Mouse (Mus musculus) midbrain, embryonic 15.5 days (tissue): ENCODE measurements around the gene Eef1akmt4. TPM values are rescaled to one million over a fixed set of nuclear protein-coding genes. Genes with fewer than 3 reads are reported as not detected.
A peak's percentile ranks its signal among the peaks of the same experiment; 100 is the strongest.

Source experiments
- ATAC-seq: fragments of 200-750 bp; cut with Nextera tagmentation; replicated peaks from 2 replicates; pipeline ENCODE4 v1.8.0; 2017; ENCODE audit warnings: moderate TSS enrichment
- H3K27ac ChIP-seq: fragments of 300-500 bp; sonication (generic); 2 replicates; pipeline ENCODE4 v1.5.1; 2015; ENCODE audit warnings: mild to moderate bottlenecking, inconsistent platforms
- H3K27me3 ChIP-seq: fragments of 300-500 bp; sonication (generic); replicated peaks from 2 replicates; pipeline ENCODE4 v1.6.1; 2015; ENCODE audit warnings: inconsistent platforms
- H3K36me3 ChIP-seq: fragments of 300-500 bp; sonication (generic); replicated peaks from 2 replicates; pipeline ENCODE4 v1.6.1; 2015; ENCODE audit warnings: inconsistent platforms
- H3K4me1 ChIP-seq: fragments of 300-500 bp; sonication (generic); 2 replicates; pipeline ENCODE4 v1.6.1; 2015; ENCODE audit warnings: inconsistent platforms
- H3K4me2 ChIP-seq: fragments of 300-500 bp; sonication (generic); 2 replicates; pipeline ENCODE4 v1.6.1; 2015; ENCODE audit warnings: inconsistent platforms, mild to moderate bottlenecking, moderate library complexity
- H3K4me3 ChIP-seq: fragments of 300-500 bp; sonication (generic); 2 replicates; pipeline ENCODE4 v1.5.1; 2015; ENCODE audit warnings: mild to moderate bottlenecking, inconsistent platforms
- H3K9ac ChIP-seq: fragments of 300-500 bp; sonication (generic); 2 replicates; pipeline ENCODE4 v1.6.1; 2015; ENCODE audit warnings: mild to moderate bottlenecking, inconsistent platforms
- H3K9me3 ChIP-seq: fragments of 300-500 bp; sonication (generic); 2 replicates; pipeline ENCODE4 v1.6.1; 2016; ENCODE audit warnings: inconsistent platforms
- WGBS: fragments of 180-500 bp; shearing (Covaris S2); methylation state at CpG from one replicate; pipeline ENCODE4 v1.1.7; 2015; ENCODE audit warnings: mixed read lengths; 5-methylcytosine and 5-hydroxymethylcytosine counted together
- polyA plus RNA-seq: library from polyadenylated mRNA; unstranded; fragments of >200 nt; fragmentation: Nextera tagmentation; extraction: Ambion mirVana; gene quantifications from 2 replicates; pipeline ENCODE4 v1.2.1, GENCODE M21; 2015

Eef1akmt4 gene
- 8.5 and 10.4 TPM in 2 replicates for polyA plus RNA-seq

GRCm38 (mm10) chr16:20611357-20612227, at the start of gene Eef1akmt4, which contains the start of the genes Gm49333 and Alg3:
TSS of gene Eef1akmt4 (plus strand) at chr16:20611593.
TSS of gene Gm49333 (plus strand) at chr16:20611610.
TSS of gene Alg3 (minus strand) at chr16:20611735.
- peak within 1 kb of the TSS; percentile 71 for H3K4me3 ChIP-seq
- H3K27ac ChIP-seq: peak within 1 kb of the TSS; percentile 85
- ATAC-seq: peak; percentile 95
- peaks cover 29% of the 10 kb centered on the region for H3K4me1 ChIP-seq
- no peaks in the 10 kb centered on the region for H3K27me3 ChIP-seq
- peak within 1 kb of the TSS; percentile 91 for H3K4me2 ChIP-seq
- H3K9ac ChIP-seq: peak within 1 kb of the TSS; percentile 88
- H3K36me3 ChIP-seq: peaks cover 9% of the 10 kb centered on the region; the same call in 1 of the 2 replicates
- WGBS: 2% methylated on average over 41 of the region's 41 CpGs
- no peaks in the 10 kb centered on the region for H3K9me3 ChIP-seq

- H3K4me2 ChIP-seq: no peak overlapping the region
These were observed 46.3 kb upstream of the Eef1akmt4 start for GRCm38 (mm10) chr16:20565075-20565474.

GRCm38 (mm10) chr16:20589366-20589938, 21.9 kb upstream of the Eef1akmt4 start, which contains the start of gene Vwa5b2:
TSS of gene Vwa5b2 (plus strand) at chr16:20589471.
- H3K36me3 ChIP-seq: no peaks in the 10 kb centered on the region
- H3K4me2 ChIP-seq: peak within 1 kb of the TSS; percentile 75
- peak within 1 kb of the TSS; percentile 58 for H3K9ac ChIP-seq
- no peaks in the 10 kb centered on the region for H3K9me3 ChIP-seq
- H3K27me3 ChIP-seq: peaks cover 41% of the 10 kb centered on the region
- whole genome bisulfite sequencing: 1% methylated on average over 24 of the region's 24 CpGs
- H3K27ac ChIP-seq: peak within 1 kb of the TSS; percentile 51
- H3K4me3 ChIP-seq: peak within 1 kb of the TSS; percentile 53
- peak; percentile 87 for ATAC-seq
- H3K4me1 ChIP-seq: peaks cover 21% of the 10 kb centered on the region

More at GRCm38 (mm10) chr16:20565075-20565474, 46.3 kb upstream of the Eef1akmt4 start:
- Histone ChIP-seq H3K27ac (no peak overlapping the region), H3K4me3 (no peak overlapping the region), H3K27me3 (no peaks in the 10 kb centered on the region), H3K9ac (no peak overlapping the region), H3K4me1 (no peaks in the 10 kb centered on the region), H3K9me3 (no peaks in the 10 kb centered on the region), H3K36me3 (peaks cover 6% of the 10 kb centered on the region)
- no peak for ATAC-seq
- 39% methylated on average over 1 of the region's 1 CpGs for WGBS

GRCm38 (mm10) chr16:20589939-20590679, 21.3 kb upstream of the Eef1akmt4 start:
- 0% methylated on average over 39 of the region's 39 CpGs for WGBS
- Histone ChIP-seq H3K4me3 (peak overlapping the region; percentile 53), H3K4me2 (peak overlapping the region; percentile 75), H3K4me1 (peaks cover 21% of the 10 kb centered on the region), H3K27me3 (peaks cover 41% of the 10 kb centered on the region), H3K9ac (peak overlapping the region; percentile 58), H3K9me3 (no peaks in the 10 kb centered on the region), H3K27ac (peak overlapping the region; percentile 51), H3K36me3 (no peaks in the 10 kb centered on the region)
- ATAC-seq: peak; percentile 91

GRCm38 (mm10) chr16:20590680-20591038, 20.7 kb upstream of the Eef1akmt4 start:
- Histone ChIP-seq H3K27me3 (peaks cover 41% of the 10 kb centered on the region), H3K27ac (peak overlapping the region; percentile 51; the same call in 1 of the 2 replicates), H3K4me2 (peak overlapping the region; percentile 75), H3K4me3 (peak overlapping the region; percentile 53), H3K9me3 (no peaks in the 10 kb centered on the region), H3K4me1 (peaks cover 21% of the 10 kb centered on the region), H3K9ac (peak overlapping the region; percentile 58), H3K36me3 (no peaks in the 10 kb centered on the region)
- 4% methylated on average over 17 of the region's 17 CpGs for WGBS
- ATAC-seq: peak; percentile 12

- H3K4me3 ChIP-seq: peak overlapping the region; percentile 53
- ATAC-seq: no peak; the same call in 1 of the 2 replicates
- peak overlapping the region; percentile 75 for H3K4me2 ChIP-seq
- no peaks in the 10 kb centered on the region for H3K36me3 ChIP-seq
- H3K9me3 ChIP-seq: no peaks in the 10 kb centered on the region
- 5% methylated on average over 48 of the region's 48 CpGs for WGBS
- H3K27me3 ChIP-seq: peaks cover 41% of the 10 kb centered on the region
- H3K4me1 ChIP-seq: peaks cover 21% of the 10 kb centered on the region
- H3K27ac ChIP-seq: no peak overlapping the region
- H3K9ac ChIP-seq: peak overlapping the region; percentile 58; the same call in 1 of the 2 replicates
These were observed 20.2 kb upstream of the Eef1akmt4 start for GRCm38 (mm10) chr16:20591076-20591705.

- Histone ChIP-seq H3K27me3 (peaks cover 38% of the 10 kb centered on the region), H3K4me1 (peaks cover 11% of the 10 kb centered on the region), H3K4me3 (no peak overlapping the region), H3K36me3 (no peaks in the 10 kb centered on the region), H3K27ac (no peak overlapping the region), H3K9ac (no peak overlapping the region), H3K9me3 (no peaks in the 10 kb centered on the region), H3K4me2 (no peak overlapping the region)
- 84% methylated on average over 7 of the region's 7 CpGs for WGBS
- no peak for ATAC-seq
These were observed 16.2 kb upstream of the Eef1akmt4 start for GRCm38 (mm10) chr16:20595060-20595673.

- peaks cover 33% of the 10 kb centered on the region for H3K27me3 ChIP-seq
- no peak for ATAC-seq
- no peaks in the 10 kb centered on the region for H3K9me3 ChIP-seq
- H3K4me3 ChIP-seq: no peak overlapping the region
- H3K4me2 ChIP-seq: no peak overlapping the region
- H3K4me1 ChIP-seq: peaks cover 6% of the 10 kb centered on the region
- no peak overlapping the region for H3K9ac ChIP-seq
- no peak overlapping the region for H3K27ac ChIP-seq
- WGBS: 91% methylated on average over 4 of the region's 4 CpGs
- no peaks in the 10 kb centered on the region for H3K36me3 ChIP-seq
These were observed 15.7 kb upstream of the Eef1akmt4 start for GRCm38 (mm10) chr16:20595737-20596136.

- H3K9me3 ChIP-seq: no peaks in the 10 kb centered on the region
- H3K27me3 ChIP-seq: peaks cover 21% of the 10 kb centered on the region
- no peak overlapping the region for H3K4me3 ChIP-seq
- WGBS: 79% methylated on average over 7 of the region's 7 CpGs
- H3K36me3 ChIP-seq: no peaks in the 10 kb centered on the region
- H3K27ac ChIP-seq: no peak overlapping the region
- H3K4me2 ChIP-seq: no peak overlapping the region
- no peak for ATAC-seq
- H3K4me1 ChIP-seq: no peaks in the 10 kb centered on the region
- no peak overlapping the region for H3K9ac ChIP-seq
These were observed 14.5 kb upstream of the Eef1akmt4 start for GRCm38 (mm10) chr16:20596687-20597441.

- peaks cover 11% of the 10 kb centered on the region for H3K36me3 ChIP-seq
- H3K4me1 ChIP-seq: 0 out of 2 replicates have a peak, but pooled peaks cover 7% of the 10 kb centered on the region
- WGBS: 55% methylated on average over 5 of the region's 5 CpGs
- no peak overlapping the region for H3K4me2 ChIP-seq
- H3K9ac ChIP-seq: no peak overlapping the region
- 0 out of 2 replicates have a peak, but pooled peaks have one; percentile 8 for ATAC-seq
- H3K27ac ChIP-seq: no peak overlapping the region
- H3K4me3 ChIP-seq: no peak overlapping the region
- H3K27me3 ChIP-seq: no peaks in the 10 kb centered on the region
- H3K9me3 ChIP-seq: no peaks in the 10 kb centered on the region
These were observed 10.9 kb upstream of the Eef1akmt4 start for GRCm38 (mm10) chr16:20600511-20600910.
